Mouse (Mus musculus) testis, adult 2 months (tissue): ENCODE results near the gene Timm8a2.

ENCODE experiments used
- CTCF ChIP-seq: fragments of 200-500 bp; IDR thresholded peaks from 2 replicates; pipeline ENCODE4 v1.5.1; 2012; ENCODE audit warnings: low read depth, mild to moderate bottlenecking, inconsistent platforms, low read length, moderate library complexity; ENCODE audit not compliant: control insufficient read depth, insufficient read depth, insufficient replicate concordance
- POLR2A ChIP-seq: fragments of 200-500 bp; IDR thresholded peaks from 2 replicates; pipeline ENCODE4 v1.6.1; 2012; ENCODE audit warnings: low read depth, mild to moderate bottlenecking, inconsistent platforms, low read length, moderate library complexity; ENCODE audit not compliant: control insufficient read depth

DNA sequence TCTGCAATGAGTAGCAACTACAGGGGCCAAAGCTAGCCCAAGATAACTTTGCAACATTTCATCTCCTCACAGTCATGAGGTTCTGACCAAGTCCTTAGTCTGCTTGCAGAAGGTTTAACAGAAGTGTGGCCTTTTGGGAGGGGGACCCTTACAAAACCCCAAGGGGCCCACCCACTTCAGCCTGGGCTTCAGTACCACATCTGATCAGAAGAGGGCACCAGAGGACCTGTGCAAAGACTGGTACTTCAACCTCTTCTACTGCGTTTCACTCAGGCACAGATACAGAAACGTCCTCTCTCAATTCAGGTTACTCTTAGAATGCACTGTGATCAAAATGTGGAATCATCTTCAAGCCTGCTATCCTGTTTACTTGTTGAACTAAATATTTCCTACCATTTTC is 30.0 kb downstream of the Timm8a2 start:
- TF ChIP-seq CTCF: peak; percentile 54; the same call in 1 of the 2 replicates
- TF ChIP-seq POLR2A: no peak
